Mouse (Mus musculus): ENCODE results near the gene Gm20888.
"Not testable (repeated sequence)": the region's sequence is repeated elsewhere in the genome, so short reads cannot be mapped to it uniquely, and the experiment has no call there.

Gm20888 gene

GRCm38 (mm10) chrY:70441582-70441981 is at the start of gene Gm20888:
Gene Gm20888 (plus strand): TSS chrY:70441882.
- DNase-seq (ENCODE audit: low spot score) = not testable (repeated sequence)
